Mouse (Mus musculus) forebrain, embryonic 11.5 days (tissue): ENCODE data around the gene Gm6899. TPM values are rescaled to one million over a fixed set of nuclear protein-coding genes. Genes with fewer than 3 reads are reported as not detected.

Experiments
- ATAC-seq: fragments of 200-750 bp; cut with Nextera tagmentation; replicated peaks from 2 replicates; pipeline ENCODE4 v1.8.0; 2017; ENCODE audit warnings: moderate TSS enrichment; ENCODE audit not compliant: low FRiP score
- DNase-seq: peaks from one replicate; pipeline ENCODE4 v3.0.0-alpha.2; 2017; ENCODE audit warnings: low spot score
- H3K27ac ChIP-seq: fragments of 300-500 bp; sonication (generic); 2 replicates; pipeline ENCODE4 v1.5.1; 2014; ENCODE audit warnings: low read depth, low read length
- H3K27me3 ChIP-seq: fragments of 300-500 bp; sonication (generic); 2 replicates; pipeline ENCODE4 v1.6.1; 2014; ENCODE audit warnings: mild to moderate bottlenecking, low read length, mixed read lengths; ENCODE audit not compliant: control insufficient read depth, insufficient read depth
- H3K36me3 ChIP-seq: fragments of 300-500 bp; sonication (generic); 2 replicates; pipeline ENCODE4 v1.6.1; 2014; ENCODE audit warnings: mild to moderate bottlenecking, low read length, moderate library complexity, mixed read lengths; ENCODE audit not compliant: control insufficient read depth, insufficient read depth
- H3K4me1 ChIP-seq: fragments of 300-500 bp; sonication (generic); replicated peaks from 2 replicates; pipeline ENCODE4 v1.6.1; 2014; ENCODE audit warnings: low read length, mixed read lengths; ENCODE audit not compliant: control insufficient read depth, insufficient read depth
- H3K4me2 ChIP-seq: fragments of 300-500 bp; sonication (generic); 2 replicates; pipeline ENCODE4 v1.6.1; 2014; ENCODE audit warnings: low read depth, mild to moderate bottlenecking, low read length, moderate library complexity, mixed read lengths; ENCODE audit not compliant: severe bottlenecking
- H3K4me3 ChIP-seq: fragments of 300-500 bp; sonication (generic); 2 replicates; pipeline ENCODE4 v1.5.1; 2014; ENCODE audit warnings: low read depth, low read length
- H3K9ac ChIP-seq: fragments of 300-500 bp; sonication (generic); 2 replicates; pipeline ENCODE4 v1.6.1; 2014; ENCODE audit warnings: low read length
- H3K9me3 ChIP-seq: fragments of 300-500 bp; sonication (generic); 2 replicates; pipeline ENCODE4 v1.6.1; 2016; ENCODE audit warnings: low read length, mixed read lengths; ENCODE audit not compliant: control insufficient read depth
- WGBS: fragments of 180-500 bp; shearing (Covaris S2); extraction: QIAGEN DNeasy Blood & Tissue Kit; methylation state at CpG from one replicate; pipeline ENCODE4 v1.1.7; 2014; 5-methylcytosine and 5-hydroxymethylcytosine counted together
- polyA plus RNA-seq: library from polyadenylated mRNA; unstranded; fragments of >200 nt; fragmentation: Nextera tagmentation; extraction: Ambion mirVana; gene quantifications from 2 replicates; pipeline ENCODE4 v1.2.1, GENCODE M21; 2014

The Gm6899 gene
- polyA plus RNA-seq, 1 experiment from 2014 or later = not detected

GRCm38 (mm10) chr11:26596186-26596585 is 3.1 kb downstream of the Gm6899 start:
- DNase-seq = no peak
- Histone ChIP-seq H3K9ac (no peak overlapping the region), H3K4me3 (no peak overlapping the region), H3K36me3 (no peaks in the 10 kb centered on the region), H3K27ac (no peak overlapping the region), H3K4me1 (no peaks in the 10 kb centered on the region), H3K9me3 (no peaks in the 10 kb centered on the region), H3K27me3 (no peaks in the 10 kb centered on the region), H3K4me2 (no peak overlapping the region)
- ATAC-seq = no peak
- WGBS = 86% methylated on average over 1 of the region's 1 CpGs

DNA sequence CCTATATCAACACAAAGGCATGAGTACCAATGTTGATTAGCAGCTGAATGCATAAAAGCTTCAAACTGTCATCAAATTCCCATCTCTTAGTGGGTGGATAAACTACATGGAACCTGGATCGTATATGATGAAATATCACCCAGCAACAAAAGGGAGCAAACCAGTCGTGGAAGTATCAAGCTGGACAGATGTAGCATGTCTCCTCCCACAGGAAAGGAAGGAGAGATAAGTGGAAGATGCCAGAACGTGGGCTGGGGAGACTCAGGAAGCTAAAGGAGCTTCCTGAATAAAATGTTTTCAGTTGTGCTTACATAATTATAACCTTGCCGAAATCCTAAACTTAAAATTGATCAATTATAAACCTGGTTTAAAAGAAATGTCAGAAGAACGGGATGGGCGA is 4.1 kb downstream of the Gm6899 start:
- Histone ChIP-seq H3K9me3 (no peaks in the 10 kb centered on the region), H3K36me3 (no peaks in the 10 kb centered on the region), H3K27me3 (no peaks in the 10 kb centered on the region), H3K4me2 (no peak overlapping the region), H3K4me1 (no peaks in the 10 kb centered on the region), H3K4me3 (no peak overlapping the region), H3K9ac (no peak overlapping the region), H3K27ac (no peak overlapping the region)
- ATAC-seq = no peak
- DNase-seq = no peak
- WGBS = 86% methylated on average over 6 of the region's 6 CpGs

GRCm38 (mm10) chr11:26597761-26598160 is 4.7 kb downstream of the Gm6899 start:
- no peak overlapping the region for H3K27ac ChIP-seq
- DNase-seq (no peak), ATAC-seq (no peak)
- WGBS = 88% methylated on average over 6 of the region's 6 CpGs
- H3K36me3 ChIP-seq = no peaks in the 10 kb centered on the region
- no peak overlapping the region for H3K4me3 ChIP-seq
- H3K4me2 ChIP-seq = no peak overlapping the region
- H3K4me1 ChIP-seq = no peaks in the 10 kb centered on the region
- H3K9ac ChIP-seq = no peak overlapping the region
- no peaks in the 10 kb centered on the region for H3K9me3 ChIP-seq
- no peaks in the 10 kb centered on the region for H3K27me3 ChIP-seq

- ATAC-seq = no peak
- Histone ChIP-seq H3K36me3 (no peaks in the 10 kb centered on the region), H3K4me3 (no peak overlapping the region), H3K27me3 (no peaks in the 10 kb centered on the region), H3K4me2 (no peak overlapping the region), H3K4me1 (no peaks in the 10 kb centered on the region), H3K27ac (no peak overlapping the region), H3K9ac (no peak overlapping the region), H3K9me3 (no peaks in the 10 kb centered on the region)
- no peak for DNase-seq
- WGBS = 79% methylated on average over 1 of the region's 1 CpGs
Measured at GRCm38 (mm10) chr11:26598876-26599275, 5.8 kb downstream of the Gm6899 start.

DNA sequence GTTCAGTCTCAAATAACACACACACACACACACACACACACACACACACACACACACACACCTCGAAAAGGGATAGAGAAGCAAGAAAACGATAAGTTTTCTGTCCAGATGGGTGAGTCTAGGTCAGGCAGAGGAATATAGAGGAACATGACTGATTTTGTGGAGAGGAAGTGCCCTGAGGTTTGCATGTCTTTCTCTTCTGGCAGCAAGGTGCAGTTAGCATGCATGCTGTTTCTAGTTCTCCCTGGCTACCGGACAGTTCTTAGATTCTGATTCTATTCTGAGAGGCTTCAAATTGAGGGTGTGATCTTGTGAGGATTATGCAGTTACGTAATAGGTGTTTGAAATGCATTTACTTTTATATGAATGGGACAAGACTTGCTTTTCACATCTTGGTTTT is 7.7 kb downstream of the Gm6899 start:
- WGBS = 80% methylated on average over 4 of the region's 4 CpGs
- no peak overlapping the region for H3K4me2 ChIP-seq
- no peaks in the 10 kb centered on the region for H3K4me1 ChIP-seq
- H3K4me3 ChIP-seq = no peak overlapping the region
- no peaks in the 10 kb centered on the region for H3K9me3 ChIP-seq
- no peaks in the 10 kb centered on the region for H3K27me3 ChIP-seq
- DNase-seq = no peak
- H3K36me3 ChIP-seq = no peaks in the 10 kb centered on the region
- ATAC-seq = no peak
- H3K9ac ChIP-seq = no peak overlapping the region
- no peak overlapping the region for H3K27ac ChIP-seq

DNA sequence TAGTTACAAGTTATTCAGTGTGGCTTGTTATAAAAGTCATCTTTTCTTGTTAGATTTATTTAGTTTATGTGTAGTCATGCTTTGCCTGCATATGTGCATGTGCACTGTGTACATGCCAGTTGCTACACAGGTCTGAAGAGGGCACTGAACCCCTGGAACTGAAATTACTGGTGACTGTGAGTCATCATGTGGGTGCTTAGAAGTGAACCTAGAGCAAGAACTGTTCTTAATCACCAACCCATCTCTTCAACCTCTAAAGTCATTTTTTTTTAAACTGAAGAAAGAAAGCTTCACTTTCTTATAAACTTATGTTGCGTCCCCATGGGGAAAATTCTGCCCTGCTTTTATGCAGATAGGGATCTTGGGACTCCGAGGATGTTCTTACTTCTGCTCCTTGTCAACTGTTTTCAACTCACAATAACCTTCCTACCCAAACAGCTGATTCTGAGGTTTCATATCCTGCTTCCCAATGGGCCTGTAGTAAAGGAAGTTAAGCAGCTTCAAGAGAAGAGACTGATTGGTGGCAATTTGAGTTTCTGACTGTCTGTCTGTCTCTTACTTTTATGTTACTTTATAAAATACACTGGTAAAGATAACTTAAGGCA is 8.6 kb downstream of the Gm6899 start:
- no peak for ATAC-seq
- 90% methylated on average over 2 of the region's 2 CpGs for WGBS
- DNase-seq = no peak
- Histone ChIP-seq H3K36me3 (no peaks in the 10 kb centered on the region), H3K27ac (no peak overlapping the region), H3K9me3 (no peaks in the 10 kb centered on the region), H3K9ac (no peak overlapping the region), H3K4me1 (no peaks in the 10 kb centered on the region), H3K4me3 (no peak overlapping the region), H3K27me3 (no peaks in the 10 kb centered on the region), H3K4me2 (no peak overlapping the region)

DNA sequence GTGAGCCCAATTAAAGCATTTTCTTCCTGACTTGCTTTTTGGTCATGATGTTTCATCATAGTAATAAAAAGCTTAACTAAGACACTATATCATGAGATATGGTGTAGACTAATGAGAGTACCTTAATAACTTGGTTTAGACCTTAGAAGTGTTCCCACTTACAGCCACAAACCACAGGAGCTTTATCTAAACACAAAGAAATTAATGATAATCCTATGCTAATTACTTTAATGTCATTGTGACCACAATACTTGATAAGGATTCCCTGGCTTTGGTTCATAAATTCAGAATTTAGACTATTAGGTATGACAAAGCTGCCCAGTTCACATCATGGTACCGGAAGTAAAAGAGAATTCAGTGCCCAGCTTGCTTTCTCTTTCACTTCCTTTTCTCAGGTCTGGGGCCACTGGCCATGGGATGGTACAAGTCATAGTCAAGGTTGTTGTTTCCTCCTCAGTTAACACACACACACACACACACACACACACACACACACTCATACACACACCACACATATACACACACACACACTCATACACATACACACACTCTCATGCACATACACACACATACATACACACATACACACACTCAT is 11.1 kb downstream of the Gm6899 start:
- no peak overlapping the region for H3K4me2 ChIP-seq
- no peak overlapping the region for H3K9ac ChIP-seq
- H3K36me3 ChIP-seq = no peaks in the 10 kb centered on the region
- H3K27ac ChIP-seq = no peak overlapping the region
- H3K4me1 ChIP-seq = no peaks in the 10 kb centered on the region; the same call in 1 of the 2 replicates
- H3K27me3 ChIP-seq = no peaks in the 10 kb centered on the region
- no peak overlapping the region for H3K4me3 ChIP-seq
- 84% methylated on average over 1 of the region's 1 CpGs for WGBS
- no peaks in the 10 kb centered on the region for H3K9me3 ChIP-seq
- ATAC-seq = no peak
- no peak for DNase-seq

- H3K27me3 ChIP-seq = no peaks in the 10 kb centered on the region
Measured at GRCm38 (mm10) chr11:26608795-26609194, 15.8 kb downstream of the Gm6899 start.

More at GRCm38 (mm10) chr11:26608795-26609194, 15.8 kb downstream of the Gm6899 start:
- Histone ChIP-seq H3K4me2 (no peak overlapping the region), H3K4me3 (no peak overlapping the region), H3K4me1 (no peaks in the 10 kb centered on the region; the same call in 1 of the 2 replicates), H3K36me3 (no peaks in the 10 kb centered on the region), H3K27ac (no peak overlapping the region), H3K9ac (no peak overlapping the region), H3K9me3 (no peaks in the 10 kb centered on the region)
- DNase-seq (no peak), ATAC-seq (no peak; the same call in 1 of the 2 replicates)
- WGBS = 70% methylated on average over 10 of the region's 10 CpGs
